Mouse (Mus musculus): ENCODE results near the gene Serinc3. TPM values are rescaled to one million over a fixed set of nuclear protein-coding genes. Genes with fewer than 3 reads are reported as not detected.
"Not testable (repeated sequence)": the region's sequence is repeated elsewhere in the genome, so short reads cannot be mapped to it uniquely, and the experiment has no call there.

Serinc3 gene
- polyA plus RNA-seq (2015; fragmentation: Nextera tagmentation; extraction: Ambion mirVana): 48.9 and 50.1 TPM in 2 replicates

- Histone ChIP-seq H3K4me1 (ENCODE audit: insufficient read depth, low read length) (peaks cover 36% of the 10 kb centered on the region), H3K9me3 (ENCODE audit: low read length) (peaks cover 4% of the 10 kb centered on the region; the same call in 1 of the 2 replicates), H3K4me3 (ENCODE audit: low read length) (peak within 1 kb of the TSS; percentile 62), H3K27me3 (ENCODE audit: insufficient read depth, low read length) (no peaks in the 10 kb centered on the region), H3K4me2 (replicated peaks; ENCODE audit: low read depth, low read length) (peak within 1 kb of the TSS; percentile 70), H3K9ac (replicated peaks; ENCODE audit: low read length) (peak within 1 kb of the TSS; percentile 82), H3K27ac (ENCODE audit: low read length) (peak within 1 kb of the TSS; percentile 96), H3K36me3 (ENCODE audit: insufficient read depth, low read length) (peaks cover 3% of the 10 kb centered on the region; the same call in 1 of the 2 replicates)
- peak; percentile 97 for ATAC-seq (ENCODE audit: low FRiP score, low TSS enrichment)
- under 1% methylated on average over 68 of the region's 74 CpGs for WGBS
Measured at GRCm38 (mm10) chr2:163644575-163645385, at the start of gene Serinc3. Gene Serinc3 (minus strand): TSS chr2:163645131.

GRCm38 (mm10) chr2:163693716-163694314 lies 48.9 kb upstream of the Serinc3 start:
- ATAC-seq (ENCODE audit: low FRiP score, low TSS enrichment): peak; percentile 47
- Histone ChIP-seq H3K4me1 (ENCODE audit: insufficient read depth, low read length) (peaks cover 65% of the 10 kb centered on the region), H3K27me3 (ENCODE audit: insufficient read depth, low read length) (no peaks in the 10 kb centered on the region), H3K4me2 (replicated peaks; ENCODE audit: low read depth, low read length) (peak overlapping the region; percentile 28), H3K27ac (ENCODE audit: low read length) (peak overlapping the region; percentile 89), H3K9ac (replicated peaks; ENCODE audit: low read length) (peak overlapping the region; percentile 45), H3K9me3 (ENCODE audit: low read length) (no peaks in the 10 kb centered on the region), H3K36me3 (ENCODE audit: insufficient read depth, low read length) (no peaks in the 10 kb centered on the region), H3K4me3 (ENCODE audit: low read length) (peak overlapping the region; percentile 23)
- 19% methylated on average over 9 of the region's 9 CpGs for WGBS

GRCm38 (mm10) chr2:163692873-163693612 lies 48.1 kb upstream of the Serinc3 start:
- H3K27me3 ChIP-seq (ENCODE audit: insufficient read depth, low read length): no peaks in the 10 kb centered on the region
- H3K4me2 ChIP-seq (replicated peaks; ENCODE audit: low read depth, low read length): no peak overlapping the region
- H3K4me3 ChIP-seq (ENCODE audit: low read length): no peak overlapping the region
- 52% methylated on average over 3 of the region's 3 CpGs for WGBS
- H3K36me3 ChIP-seq (ENCODE audit: insufficient read depth, low read length): no peaks in the 10 kb centered on the region
- H3K9ac ChIP-seq (replicated peaks; ENCODE audit: low read length): no peak overlapping the region
- no peaks in the 10 kb centered on the region for H3K9me3 ChIP-seq (ENCODE audit: low read length)
- peak overlapping the region; percentile 89 for H3K27ac ChIP-seq (ENCODE audit: low read length)
- 0 out of 2 replicates have a peak, but pooled peaks have one; percentile 13 for ATAC-seq (ENCODE audit: low FRiP score, low TSS enrichment)
- H3K4me1 ChIP-seq (ENCODE audit: insufficient read depth, low read length): peaks cover 59% of the 10 kb centered on the region

GRCm38 (mm10) chr2:163691846-163692605 lies 47.1 kb upstream of the Serinc3 start:
- peaks cover 50% of the 10 kb centered on the region for H3K4me1 ChIP-seq (ENCODE audit: insufficient read depth, low read length)
- H3K27ac ChIP-seq (ENCODE audit: low read length): peak overlapping the region; percentile 43; the same call in 1 of the 2 replicates
- no peak overlapping the region for H3K4me2 ChIP-seq (replicated peaks; ENCODE audit: low read depth, low read length)
- H3K9me3 ChIP-seq (ENCODE audit: low read length): no peaks in the 10 kb centered on the region
- H3K27me3 ChIP-seq (ENCODE audit: insufficient read depth, low read length): no peaks in the 10 kb centered on the region
- no peak for ATAC-seq (ENCODE audit: low FRiP score, low TSS enrichment)
- no peaks in the 10 kb centered on the region for H3K36me3 ChIP-seq (ENCODE audit: insufficient read depth, low read length)
- no peak overlapping the region for H3K4me3 ChIP-seq (ENCODE audit: low read length)
- WGBS: 77% methylated on average over 6 of the region's 6 CpGs
- no peak overlapping the region for H3K9ac ChIP-seq (replicated peaks; ENCODE audit: low read length)

GRCm38 (mm10) chr2:163690409-163691304 lies 45.7 kb upstream of the Serinc3 start:
- ATAC-seq (ENCODE audit: low FRiP score, low TSS enrichment): no peak
- no peak overlapping the region for H3K4me2 ChIP-seq (replicated peaks; ENCODE audit: low read depth, low read length)
- H3K9me3 ChIP-seq (ENCODE audit: low read length): no peaks in the 10 kb centered on the region
- H3K4me1 ChIP-seq (ENCODE audit: insufficient read depth, low read length): peaks cover 53% of the 10 kb centered on the region
- 78% methylated on average over 8 of the region's 8 CpGs for WGBS
- H3K36me3 ChIP-seq (ENCODE audit: insufficient read depth, low read length): no peaks in the 10 kb centered on the region
- no peak overlapping the region for H3K9ac ChIP-seq (replicated peaks; ENCODE audit: low read length)
- H3K4me3 ChIP-seq (ENCODE audit: low read length): no peak overlapping the region
- no peaks in the 10 kb centered on the region for H3K27me3 ChIP-seq (ENCODE audit: insufficient read depth, low read length)
- H3K27ac ChIP-seq (ENCODE audit: low read length): peak overlapping the region; percentile 55

- H3K27me3 ChIP-seq (ENCODE audit: insufficient read depth, low read length): no peaks in the 10 kb centered on the region
- 71% methylated on average over 3 of the region's 3 CpGs for WGBS
Measured at GRCm38 (mm10) chr2:163689771-163690170, 44.8 kb upstream of the Serinc3 start.

GRCm38 (mm10) chr2:163688377-163688776 lies 43.4 kb upstream of the Serinc3 start:
- peaks cover 46% of the 10 kb centered on the region for H3K4me1 ChIP-seq (ENCODE audit: insufficient read depth, low read length)

More at GRCm38 (mm10) chr2:163689771-163690170, 44.8 kb upstream of the Serinc3 start:
- no peak overlapping the region for H3K9ac ChIP-seq (replicated peaks; ENCODE audit: low read length)
- H3K4me3 ChIP-seq (ENCODE audit: low read length): no peak overlapping the region
- H3K9me3 ChIP-seq (ENCODE audit: low read length): no peaks in the 10 kb centered on the region
- no peak overlapping the region for H3K27ac ChIP-seq (ENCODE audit: low read length)
- no peak for ATAC-seq (ENCODE audit: low FRiP score, low TSS enrichment)
- no peaks in the 10 kb centered on the region for H3K36me3 ChIP-seq (ENCODE audit: insufficient read depth, low read length)
- no peak overlapping the region for H3K4me2 ChIP-seq (replicated peaks; ENCODE audit: low read depth, low read length)
- peaks cover 59% of the 10 kb centered on the region for H3K4me1 ChIP-seq (ENCODE audit: insufficient read depth, low read length)

GRCm38 (mm10) chr2:163686886-163687285 lies 42.0 kb upstream of the Serinc3 start:
- ATAC-seq (ENCODE audit: low FRiP score, low TSS enrichment): no peak
- no peak overlapping the region for H3K4me3 ChIP-seq (ENCODE audit: low read length)
- 55% methylated on average over 3 of the region's 3 CpGs for WGBS
- no peak overlapping the region for H3K27ac ChIP-seq (ENCODE audit: low read length)
- H3K36me3 ChIP-seq (ENCODE audit: insufficient read depth, low read length): no peaks in the 10 kb centered on the region
- no peaks in the 10 kb centered on the region for H3K27me3 ChIP-seq (ENCODE audit: insufficient read depth, low read length)
- no peak overlapping the region for H3K9ac ChIP-seq (replicated peaks; ENCODE audit: low read length)
- no peak overlapping the region for H3K4me2 ChIP-seq (replicated peaks; ENCODE audit: low read depth, low read length)
- H3K9me3 ChIP-seq (ENCODE audit: low read length): no peaks in the 10 kb centered on the region
- H3K4me1 ChIP-seq (ENCODE audit: insufficient read depth, low read length): peaks cover 35% of the 10 kb centered on the region

More at GRCm38 (mm10) chr2:163688377-163688776, 43.4 kb upstream of the Serinc3 start:
- H3K27me3 ChIP-seq (ENCODE audit: insufficient read depth, low read length); ATAC-seq (ENCODE audit: low FRiP score, low TSS enrichment); H3K27ac ChIP-seq (ENCODE audit: low read length); H3K9me3 ChIP-seq (ENCODE audit: low read length); H3K4me2 ChIP-seq (replicated peaks; ENCODE audit: low read depth, low read length); H3K4me3 ChIP-seq (ENCODE audit: low read length); H3K9ac ChIP-seq (replicated peaks; ENCODE audit: low read length); H3K36me3 ChIP-seq (ENCODE audit: insufficient read depth, low read length): not testable (repeated sequence)
- 82% methylated on average over 1 of the region's 1 CpGs for WGBS
